Mouse (Mus musculus): ENCODE results near the gene Id1.
A peak's percentile ranks its signal among the peaks of the same experiment; 100 is the strongest.

Gene Id1

GRCm38 (mm10) chr2:152723651-152724331 lies 12.3 kb upstream of the Id1 start:
- DNase-seq (ENCODE audit: low read depth, low spot score): no peak

- DNase-seq (ENCODE audit: low read depth, low spot score): no peak
Observed at GRCm38 (mm10) chr2:152724332-152724723, 11.7 kb upstream of the Id1 start.

GRCm38 (mm10) chr2:152725178-152725750 lies 10.8 kb upstream of the Id1 start:
- DNase-seq (ENCODE audit: low read depth, low spot score): no peak

GRCm38 (mm10) chr2:152726213-152726612 lies 9.8 kb upstream of the Id1 start:
- DNase-seq (ENCODE audit: low read depth, low spot score): no peak

- DNase-seq (ENCODE audit: low read depth, low spot score): no peak
Observed at GRCm38 (mm10) chr2:152726751-152727335, 9.2 kb upstream of the Id1 start.

- DNase-seq (ENCODE audit: low read depth, low spot score): no peak
Observed at GRCm38 (mm10) chr2:152727795-152728510, 8.1 kb upstream of the Id1 start.

GRCm38 (mm10) chr2:152728594-152728993 lies 7.5 kb upstream of the Id1 start:
- no peak for DNase-seq (ENCODE audit: low read depth, low spot score)

GRCm38 (mm10) chr2:152729013-152729635 lies 6.9 kb upstream of the Id1 start:
- no peak for DNase-seq (ENCODE audit: low read depth, low spot score)

GRCm38 (mm10) chr2:152729636-152730020 lies 6.4 kb upstream of the Id1 start:
- DNase-seq (ENCODE audit: low read depth, low spot score): no peak

GRCm38 (mm10) chr2:152733201-152733600 lies 2.9 kb upstream of the Id1 start:
- DNase-seq (ENCODE audit: low read depth, low spot score): no peak

- no peak for DNase-seq (ENCODE audit: low read depth, low spot score)
Observed at GRCm38 (mm10) chr2:152734501-152734900, 1.6 kb upstream of the Id1 start.

- peak; percentile 97 for DNase-seq (ENCODE audit: low read depth, low spot score)
Observed at GRCm38 (mm10) chr2:152734984-152735383, 1.1 kb upstream of the Id1 start.

- no peak for DNase-seq (ENCODE audit: low read depth, low spot score)
Observed at GRCm38 (mm10) chr2:152736748-152737147, 697 bp downstream of the Id1 start.

- DNase-seq (ENCODE audit: low read depth, low spot score): no peak
Observed at GRCm38 (mm10) chr2:152737306-152738221, 1.5 kb downstream of the Id1 start.

GRCm38 (mm10) chr2:152738341-152738740 lies 2.3 kb downstream of the Id1 start:
- DNase-seq (ENCODE audit: low read depth, low spot score): no peak

- peak; percentile 81 for DNase-seq (ENCODE audit: low read depth, low spot score)
Observed at GRCm38 (mm10) chr2:152739031-152739841, 3.2 kb downstream of the Id1 start.

- no peak for DNase-seq (ENCODE audit: low read depth, low spot score)
Observed at GRCm38 (mm10) chr2:152739842-152740260, 3.8 kb downstream of the Id1 start.

- no peak for DNase-seq (ENCODE audit: low read depth, low spot score)
Observed at GRCm38 (mm10) chr2:152740490-152740889, 4.4 kb downstream of the Id1 start.

GRCm38 (mm10) chr2:152741153-152742041 lies 5.3 kb downstream of the Id1 start:
- no peak for DNase-seq (ENCODE audit: low read depth, low spot score)

All from embryo, embryonic 11.5 days (tissue).